Mouse (Mus musculus): ENCODE results near the gene Mast1.
A peak's percentile ranks its signal among the peaks of the same experiment; 100 is the strongest.

Mast1 gene

DNA sequence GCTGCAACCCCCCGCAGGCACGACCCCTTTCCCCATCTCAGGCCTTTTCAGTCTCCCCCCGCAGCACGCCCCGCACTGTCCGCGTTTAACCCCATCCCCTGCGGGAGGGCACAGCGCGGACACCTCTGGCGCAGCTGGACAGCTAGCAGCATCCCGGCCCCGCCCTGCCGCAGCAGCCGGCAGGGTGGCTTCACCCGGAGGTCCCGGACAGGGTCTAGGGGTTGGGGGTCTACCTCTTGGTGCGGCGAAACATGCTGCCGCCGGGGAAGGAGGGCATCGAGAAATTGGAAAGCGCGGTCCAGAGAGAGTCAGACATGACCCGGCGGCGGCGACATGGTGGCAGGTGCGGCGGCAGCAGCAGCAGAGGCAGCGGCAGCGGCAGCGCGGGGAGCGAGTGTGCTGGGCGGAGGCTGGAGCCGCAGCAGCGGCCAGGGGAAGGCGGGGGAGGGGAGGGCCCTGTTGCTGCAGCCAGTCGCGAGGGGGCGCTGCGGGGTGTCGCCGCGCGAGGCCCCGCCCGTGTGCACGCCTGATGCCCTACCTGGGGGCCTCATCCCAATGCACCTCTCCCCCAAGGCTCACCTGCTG is at the start of gene Mast1:
Gene Mast1, minus strand, starts transcription at position 398 of the 585 bp plus-strand sequence.
- peak; percentile 76 for DNase-seq (ENCODE audit: low read depth, low spot score)

DNA sequence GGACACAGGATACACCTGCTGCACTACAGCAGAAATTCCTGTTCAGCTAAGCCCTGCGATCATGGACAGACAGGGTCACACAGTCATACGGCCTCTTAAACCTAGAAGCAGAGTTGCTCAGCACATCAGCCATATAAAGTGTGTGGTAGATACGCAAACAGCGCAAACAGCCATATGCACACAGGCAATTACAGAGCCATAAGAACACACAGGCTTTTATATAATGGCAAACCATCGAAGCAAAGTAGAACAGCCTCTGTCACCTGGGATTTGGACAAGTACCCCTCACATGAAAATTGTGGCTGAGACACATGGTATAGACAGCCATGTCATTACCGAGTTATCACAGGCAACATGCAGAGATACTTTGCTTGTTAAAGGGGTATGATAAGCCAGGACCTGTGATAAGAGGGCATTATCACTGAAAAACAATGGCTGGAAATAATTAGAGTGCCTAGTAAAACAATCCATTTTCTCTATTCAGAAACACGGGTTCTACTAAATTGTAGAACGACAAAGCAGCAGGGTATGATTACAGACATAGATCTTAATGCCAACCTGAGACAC is 49.3 kb upstream of the Mast1 start:
- DNase-seq (ENCODE audit: low read depth, low spot score) = no peak

- peak; percentile 99 for DNase-seq (ENCODE audit: low read depth, low spot score)
Measured at GRCm38 (mm10) chr8:84985684-84986378, 48.7 kb upstream of the Mast1 start.

- DNase-seq (ENCODE audit: low read depth, low spot score) = peak; percentile 78
Measured at GRCm38 (mm10) chr8:84985049-84985683, 48.0 kb upstream of the Mast1 start.

DNA sequence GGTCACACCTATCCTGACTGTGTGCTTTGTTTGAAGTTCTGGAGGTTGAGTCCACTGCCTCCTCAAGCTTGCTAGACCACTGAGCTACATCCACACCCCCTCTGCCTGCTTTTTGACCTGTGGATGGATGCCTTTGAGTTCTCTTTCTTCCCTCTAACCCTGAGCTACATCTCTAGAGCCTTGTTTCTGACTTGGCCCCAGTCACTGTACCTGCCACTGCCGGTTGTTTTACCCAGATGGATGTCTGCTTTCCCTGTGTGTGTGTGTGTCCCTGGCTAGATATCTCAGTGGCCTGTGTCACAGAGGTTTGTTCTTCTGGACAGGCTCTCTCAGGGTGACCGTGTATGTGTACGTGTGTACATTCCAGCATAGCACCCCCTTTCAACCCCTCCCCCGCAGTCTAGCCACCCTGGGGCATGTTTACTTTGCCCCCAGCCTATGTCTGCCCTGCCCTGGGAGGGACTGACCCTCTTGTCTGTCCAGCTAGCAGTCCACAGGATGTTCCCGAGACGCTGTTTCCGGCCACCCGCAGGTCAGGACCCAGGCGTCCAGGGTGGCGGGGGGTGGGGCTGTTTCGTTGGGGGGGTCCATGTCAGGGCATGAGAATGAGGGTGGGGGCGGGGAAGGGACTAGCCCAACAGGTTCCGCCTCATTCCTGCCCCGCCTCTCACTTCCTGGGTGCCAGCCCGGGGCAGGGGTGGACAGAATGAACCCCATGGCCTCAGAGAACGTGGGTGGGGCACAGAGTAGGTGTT is 47.3 kb upstream of the Mast1 start:
- peak; percentile 73 for DNase-seq (ENCODE audit: low read depth, low spot score)

- DNase-seq (ENCODE audit: low read depth, low spot score) = peak; percentile 67
Measured at GRCm38 (mm10) chr8:84982499-84983011, 45.4 kb upstream of the Mast1 start.

GRCm38 (mm10) chr8:84981644-84982498 is 44.7 kb upstream of the Mast1 start:
- DNase-seq (ENCODE audit: low read depth, low spot score) = no peak

DNA sequence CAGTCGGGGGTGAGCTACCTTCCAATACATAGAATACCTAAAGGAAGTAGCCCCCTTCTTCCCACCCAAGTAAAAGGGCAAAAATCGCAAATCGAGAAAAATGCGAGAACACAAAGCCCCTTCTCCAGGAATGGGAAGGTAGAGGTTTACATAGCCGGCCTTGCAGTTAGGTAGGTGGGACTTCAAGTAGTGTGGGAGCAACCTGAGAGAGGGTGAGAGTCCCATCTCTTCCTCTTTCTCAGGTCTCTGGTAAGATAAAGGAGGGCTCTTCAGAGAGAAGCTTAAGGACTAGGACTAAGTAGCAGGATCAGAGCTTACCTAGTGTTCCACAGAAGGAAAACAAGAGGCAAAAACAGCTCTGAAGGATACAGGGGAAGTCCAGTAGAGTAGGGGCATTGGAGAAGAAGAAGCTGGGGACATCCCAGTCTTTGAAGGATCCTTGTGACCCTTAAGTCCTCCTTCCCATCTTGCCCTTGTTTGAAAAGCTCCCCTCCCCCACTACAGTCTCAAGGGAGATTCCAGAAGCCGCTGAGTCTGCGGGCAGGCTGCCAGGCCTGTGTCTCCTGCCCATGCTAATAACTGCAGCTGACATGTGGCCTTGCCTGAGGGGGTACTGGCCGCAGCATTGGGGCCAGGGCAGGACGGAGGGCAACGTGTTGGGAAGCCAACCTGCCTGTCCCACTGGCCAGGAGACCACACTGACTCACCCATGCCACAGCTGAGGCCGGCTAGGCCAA is 43.6 kb upstream of the Mast1 start:
- peak; percentile 78 for DNase-seq (ENCODE audit: low read depth, low spot score)

- DNase-seq (ENCODE audit: low read depth, low spot score) = peak; percentile 97
Measured at GRCm38 (mm10) chr8:84979599-84980421, 42.7 kb upstream of the Mast1 start.

DNA sequence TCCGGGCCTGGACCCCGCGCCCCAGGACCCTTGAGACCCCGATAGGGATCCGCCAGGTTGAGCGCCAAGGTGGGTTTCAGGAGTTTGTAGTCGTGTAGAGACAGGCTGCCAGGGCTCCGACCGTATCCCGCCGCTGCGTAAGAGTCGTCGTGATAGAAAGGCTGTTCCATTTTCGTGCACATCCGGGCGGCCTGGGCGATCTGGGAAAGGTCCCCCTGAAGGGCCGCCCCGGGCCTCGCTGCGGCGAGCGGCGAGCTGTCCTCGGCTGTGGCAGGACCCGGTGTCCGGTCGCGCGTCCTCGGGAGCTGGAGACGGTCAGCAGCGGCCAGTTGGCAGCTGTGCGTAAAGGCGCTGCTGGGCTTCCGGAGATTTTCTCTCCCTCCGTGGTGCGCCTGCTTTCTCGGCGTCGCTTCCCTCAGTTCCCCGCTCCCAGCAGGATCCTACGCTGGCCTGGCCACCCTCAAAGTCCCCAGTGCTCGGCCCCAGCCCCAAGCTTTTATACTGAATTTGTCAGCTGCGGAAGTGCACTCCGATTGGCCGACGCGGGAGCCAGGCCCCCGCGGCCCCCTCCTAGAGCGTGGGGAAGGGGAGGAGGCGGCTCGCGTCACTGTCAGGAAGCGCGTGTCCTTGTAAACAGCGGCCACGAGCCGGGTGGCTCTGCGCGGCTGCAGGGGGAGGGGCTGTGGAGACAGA is 41.2 kb upstream of the Mast1 start, which contains the start of gene Junb:
Gene Junb, minus strand, starts transcription at position 471 of the 693 bp plus-strand sequence.
- DNase-seq (ENCODE audit: low read depth, low spot score) = peak; percentile 99

DNA sequence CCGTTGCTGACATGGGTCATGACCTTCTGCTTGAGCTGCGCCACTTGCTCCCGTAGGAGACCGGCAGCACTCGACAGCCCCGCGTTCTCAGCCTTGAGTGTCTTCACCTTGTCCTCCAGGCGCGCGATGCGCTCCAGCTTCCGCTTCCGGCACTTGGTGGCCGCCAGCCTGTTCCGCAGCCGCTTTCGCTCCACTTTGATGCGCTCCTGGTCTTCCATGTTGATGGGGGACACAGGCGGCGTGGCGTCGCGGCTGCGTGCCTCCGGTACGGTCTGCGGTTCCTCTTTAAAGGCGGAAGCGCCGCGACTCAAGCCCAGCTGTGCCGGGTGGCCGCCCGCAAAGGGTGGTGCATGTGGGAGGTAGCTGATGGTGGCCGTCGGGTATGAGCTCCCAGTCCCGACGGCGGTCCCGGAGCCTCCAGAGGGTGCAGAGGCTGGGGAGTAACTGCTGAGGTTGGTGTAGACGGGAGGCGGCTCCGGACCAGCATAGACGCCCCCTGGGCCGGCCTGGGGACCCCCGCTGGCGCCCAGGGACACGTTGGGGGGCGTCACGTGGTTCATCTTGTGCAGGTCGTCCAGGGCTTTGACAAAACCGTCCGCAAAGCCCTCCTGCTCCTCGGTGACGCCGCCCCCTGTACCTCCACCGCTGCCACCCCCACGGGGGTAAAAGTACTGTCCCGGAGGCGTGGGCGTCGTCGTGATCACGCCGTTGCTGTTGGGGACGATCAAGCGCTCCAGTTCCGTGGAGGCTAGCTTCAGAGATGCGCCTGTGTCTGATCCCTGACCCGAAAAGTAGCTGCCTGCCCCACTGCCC is 40.5 kb upstream of the Mast1 start:
- peak; percentile 89 for DNase-seq (ENCODE audit: low read depth, low spot score)

- no peak for DNase-seq (ENCODE audit: low read depth, low spot score)
Measured at GRCm38 (mm10) chr8:84976763-84977434, 39.7 kb upstream of the Mast1 start.

GRCm38 (mm10) chr8:84976031-84976762 is 39.0 kb upstream of the Mast1 start:
- peak; percentile 96 for DNase-seq (ENCODE audit: low read depth, low spot score)

- peak; percentile 88 for DNase-seq (ENCODE audit: low read depth, low spot score)
Measured at GRCm38 (mm10) chr8:84975434-84975833, 38.3 kb upstream of the Mast1 start.

- DNase-seq (ENCODE audit: low read depth, low spot score) = peak; percentile 75
Measured at GRCm38 (mm10) chr8:84974543-84975142, 37.5 kb upstream of the Mast1 start.

Measured in CD4-positive helper T cell, adult 2 months (primary cell).